In genomic region chr5:110770031-110770445, GRCm38 (mm10) we compare ENCODE assay signal across 7 mouse cellular contexts. TPM values are rescaled to one million over a fixed set of nuclear protein-coding genes. Genes with fewer than 3 reads are reported as not detected.
DNase-seq lines count a peak whose midpoint lies in the region; ATAC-seq and TF ChIP-seq lines count a peak whose summit lies in the region.

No protein-coding gene starts in this region.

- H3K9me3 ChIP-seq in erythroblast, embryonic 14.5 days (ENCODE audit: control insufficient read depth, low read length), result no peaks in the 10 kb centered on the region
- no peaks in the 10 kb centered on the region for H3K9me3 ChIP-seq in limb, embryonic 11.5 days (ENCODE audit: control insufficient read depth, low read length)
- H3K9me3 ChIP-seq in neural tube, embryonic 12.5 days, result no peaks in the 10 kb centered on the region

- TF ChIP-seq POLR2A in bone marrow macrophage, adult 2 months (IDR thresholded peaks at IDR 0.05; ENCODE audit: borderline replicate concordance, low read depth, low read length), result no peak

- H3K4me1 ChIP-seq in bone marrow macrophage, adult 2 months (ENCODE audit: control insufficient read depth, insufficient read depth, low read length), result peaks cover 8% of the 10 kb centered on the region
- peaks cover 53% of the 10 kb centered on the region for H3K4me1 ChIP-seq in erythroblast, embryonic 14.5 days (ENCODE audit: control insufficient read depth)
- H3K4me1 ChIP-seq in limb, embryonic 11.5 days (ENCODE audit: control insufficient read depth, insufficient read depth, low read length), result peaks cover 4% of the 10 kb centered on the region; the same call in 1 of the 2 replicates
- peaks cover 14% of the 10 kb centered on the region for H3K4me1 ChIP-seq in neural tube, embryonic 12.5 days

- no peaks in the 10 kb centered on the region for H3K27me3 ChIP-seq in erythroblast, embryonic 14.5 days (ENCODE audit: control insufficient read depth)
- no peaks in the 10 kb centered on the region for H3K27me3 ChIP-seq in limb, embryonic 11.5 days (ENCODE audit: control insufficient read depth, insufficient read depth, low read length)
- H3K27me3 ChIP-seq in neural tube, embryonic 12.5 days (replicated peaks), result no peaks in the 10 kb centered on the region

- peaks cover 69% of the 10 kb centered on the region for H3K36me3 ChIP-seq in erythroblast, embryonic 14.5 days (ENCODE audit: control insufficient read depth)
- peaks cover 9% of the 10 kb centered on the region for H3K36me3 ChIP-seq in limb, embryonic 11.5 days (ENCODE audit: control insufficient read depth, insufficient read depth, low read length)
- H3K36me3 ChIP-seq in neural tube, embryonic 12.5 days, result peaks cover 17% of the 10 kb centered on the region

- H3K4me3 ChIP-seq in left cerebral cortex, adult 2 months, result peak overlapping the region; percentile 90
- H3K4me3 ChIP-seq in bone marrow macrophage, adult 2 months (ENCODE audit: insufficient read depth, low read length), result peak overlapping the region; percentile 93
- H3K4me3 ChIP-seq in erythroblast, embryonic 14.5 days (replicated peaks), result peak overlapping the region; percentile 98
- peak overlapping the region; percentile 84 for H3K4me3 ChIP-seq in limb, embryonic 11.5 days (ENCODE audit: low read depth, low read length)
- H3K4me3 ChIP-seq in neural tube, embryonic 12.5 days, result peak overlapping the region; percentile 80

- no peak for TF ChIP-seq CTCF in left cerebral cortex, adult 2 months (IDR thresholded peaks at IDR 0.05)
- no peak for TF ChIP-seq CTCF in bone marrow macrophage, adult 2 months (IDR thresholded peaks at IDR 0.05; ENCODE audit: low read depth, low read length)

- peak; percentile 35 for ATAC-seq in limb, embryonic 11.5 days (ENCODE audit: insufficient number of reproducible peaks, low FRiP score, low TSS enrichment, low read depth)
- ATAC-seq in neural tube, embryonic 12.5 days (ENCODE audit: low FRiP score, low read depth), result peak; percentile 63

- peak overlapping the region; percentile 91 for H3K9ac ChIP-seq in limb, embryonic 11.5 days (ENCODE audit: low read length)
- peak overlapping the region; percentile 84 for H3K9ac ChIP-seq in neural tube, embryonic 12.5 days

- DNase-seq in left cerebral cortex, adult 2 months (ENCODE audit: extremely low spot score in 1 of 2, low spot score in 2 of 2), result peak in 1 of 2 experiments; percentile 56
- no peak for DNase-seq in left cerebral cortex, postnatal 10 days (ENCODE audit: extremely low spot score in 1 of 2, low spot score in 2 of 2)
- no peak for DNase-seq in limb, embryonic 11.5 days (ENCODE audit: low spot score)
- no peak for DNase-seq in gastrocnemius, postnatal 10 days

- under 1% methylated on average over 57 of the region's 58 CpGs for WGBS in limb, embryonic 11.5 days
- under 1% methylated on average over 58 of the region's 58 CpGs for WGBS in neural tube, embryonic 12.5 days

- H3K4me2 ChIP-seq in limb, embryonic 11.5 days (ENCODE audit: low read depth, severe bottlenecking), result peak overlapping the region; percentile 62
- H3K4me2 ChIP-seq in neural tube, embryonic 12.5 days (replicated peaks), result peak overlapping the region; percentile 84

- intact Hi-C loops in left cerebral cortex, adult 2 months (cut with DNase I), result loop anchor here (2.0 kb wide), 1 partner anchor 39 kb away; no protein-coding TSS in a partner anchor
- intact Hi-C loops in left cerebral cortex, postnatal 10 days (cut with DNase I), result no loop called here

- peak overlapping the region; percentile 85 for H3K27ac ChIP-seq in left cerebral cortex, adult 2 months
- H3K27ac ChIP-seq in bone marrow macrophage, adult 2 months (ENCODE audit: insufficient read depth, low read depth, low read length), result peak overlapping the region; percentile 88
- H3K27ac ChIP-seq in limb, embryonic 11.5 days (replicated peaks; ENCODE audit: low read depth, low read length), result peak overlapping the region; percentile 94
- H3K27ac ChIP-seq in neural tube, embryonic 12.5 days, result peak overlapping the region; percentile 92

RNA-seq across cellular contexts. Expression of gene Ep400, which starts 0.5 kb away (rescaled TPM):
- 100 to 1,000 TPM; 106 to 114 TPM for total RNA-seq in left cerebral cortex, adult 2 months (2021)
- total RNA-seq in left cerebral cortex, postnatal 10 days (2021), result 10 to 100 TPM; 84.9 to 86.1 TPM
- polyA plus RNA-seq in bone marrow macrophage, adult 2 months (2012; ENCODE audit: insufficient read depth, insufficient read length, missing spikeins), result 27.9 and 31.5 TPM in 2 replicates
- polyA plus RNA-seq in erythroblast, embryonic 14.5 days (2012), result 4.0 and 6.5 TPM in 2 replicates
- polyA plus RNA-seq in limb, embryonic 11.5 days (2014; fragmentation: Nextera tagmentation; extraction: Ambion mirVana), result 45.6 and 51.7 TPM in 2 replicates
- 53.1 and 57.2 TPM in 2 replicates for polyA plus RNA-seq in neural tube, embryonic 12.5 days (2016; fragmentation: Nextera tagmentation; extraction: Ambion mirVana)
- 10 to 100 TPM; 34.9 to 51.7 TPM for total RNA-seq in gastrocnemius, postnatal 10 days (2021)

RNA-seq across cellular contexts. Expression of gene Pus1, which starts 10.4 kb away (rescaled TPM):
- total RNA-seq in left cerebral cortex, adult 2 months (2021), result 10 to 100 TPM; 21.9 to 24.0 TPM
- total RNA-seq in left cerebral cortex, postnatal 10 days (2021), result 10 to 100 TPM; 19.4 TPM
- polyA plus RNA-seq in bone marrow macrophage, adult 2 months (2012; ENCODE audit: insufficient read depth, insufficient read length, missing spikeins), result 11.4 and 12.7 TPM in 2 replicates
- polyA plus RNA-seq in erythroblast, embryonic 14.5 days (2012), result 3.1 and 3.7 TPM in 2 replicates
- polyA plus RNA-seq in limb, embryonic 11.5 days (2014; fragmentation: Nextera tagmentation; extraction: Ambion mirVana), result 20.9 and 24.0 TPM in 2 replicates
- 25.0 and 26.5 TPM in 2 replicates for polyA plus RNA-seq in neural tube, embryonic 12.5 days (2016; fragmentation: Nextera tagmentation; extraction: Ambion mirVana)
- total RNA-seq in gastrocnemius, postnatal 10 days (2021), result 10 to 100 TPM; 14.1 to 15.9 TPM

RNA-seq across cellular contexts. Expression of gene Ulk1, which starts 39.9 kb away (rescaled TPM):
- 10 to 100 TPM; 75.4 to 80.4 TPM for total RNA-seq in left cerebral cortex, adult 2 months (2021)
- total RNA-seq in left cerebral cortex, postnatal 10 days (2021), result 10 to 100 TPM; 68.3 to 73.5 TPM
- polyA plus RNA-seq in bone marrow macrophage, adult 2 months (2012; ENCODE audit: insufficient read depth, insufficient read length, missing spikeins), result 46.3 and 55.4 TPM in 2 replicates
- 17.0 and 20.3 TPM in 2 replicates for polyA plus RNA-seq in erythroblast, embryonic 14.5 days (2012)
- polyA plus RNA-seq in limb, embryonic 11.5 days (2014; fragmentation: Nextera tagmentation; extraction: Ambion mirVana), result 37.8 and 42.2 TPM in 2 replicates
- 36.2 and 37.2 TPM in 2 replicates for polyA plus RNA-seq in neural tube, embryonic 12.5 days (2016; fragmentation: Nextera tagmentation; extraction: Ambion mirVana)
- 10 to 100 TPM; 26.2 to 34.1 TPM for total RNA-seq in gastrocnemius, postnatal 10 days (2021)
